Mouse (Mus musculus) myocyte (in vitro differentiated cells): ENCODE results near the gene Ttll1.

ENCODE experiments used
- CEBPB ChIP-seq: IDR thresholded peaks from 2 replicates; pipeline ENCODE4 v1.6.1; 2011; ENCODE audit warnings: mild to moderate bottlenecking, moderate library complexity; ENCODE audit not compliant: poor library complexity, insufficient read depth, severe bottlenecking
- E2F4 ChIP-seq: IDR thresholded peaks from one replicate; pipeline ENCODE4 v1.6.1; 2011; ENCODE audit warnings: mild to moderate bottlenecking, control low read depth, moderate library complexity; ENCODE audit not compliant: insufficient read depth
- MAX ChIP-seq: IDR thresholded peaks from one replicate; pipeline ENCODE4 v1.6.1; 2011; ENCODE audit warnings: low read depth, mild to moderate bottlenecking, control low read depth
- MYOD1 ChIP-seq, 3 experiments: IDR thresholded peaks; one replicate each; pipeline ENCODE4 v1.6.1; 2011; ENCODE audit warnings: control low read depth in 2 of 3, low read depth in 2 of 3, mild to moderate bottlenecking in 2 of 3, moderate library complexity in 1 of 3; ENCODE audit not compliant: insufficient read length in 2 of 3, control insufficient read depth in 1 of 3
- MYOG ChIP-seq, 3 experiments: IDR thresholded peaks; one replicate each; pipeline ENCODE4 v1.6.1; 2011; ENCODE audit warnings: control low read depth in 2 of 3, low read depth in 2 of 3, mild to moderate bottlenecking in 2 of 3; ENCODE audit not compliant: insufficient read length in 2 of 3, control insufficient read depth in 1 of 3, insufficient read depth in 1 of 3
- POLR2A ChIP-seq: IDR thresholded peaks from one replicate; pipeline ENCODE4 v1.6.1; 2011; ENCODE audit warnings: low read depth, mild to moderate bottlenecking, control low read depth, moderate library complexity; ENCODE audit not compliant: insufficient read length
- POLR2AphosphoS2 ChIP-seq: IDR thresholded peaks from one replicate; pipeline ENCODE4 v1.6.1; 2011; ENCODE audit warnings: low read depth, control low read depth; ENCODE audit not compliant: insufficient read length
- REST ChIP-seq: IDR thresholded peaks from one replicate; pipeline ENCODE4 v1.6.1; 2011; ENCODE audit warnings: mild to moderate bottlenecking, control low read depth, moderate library complexity; ENCODE audit not compliant: insufficient read depth, insufficient read length
- SRF ChIP-seq: IDR thresholded peaks from one replicate; pipeline ENCODE4 v1.6.1; 2011; ENCODE audit warnings: low read depth; ENCODE audit not compliant: control insufficient read depth, insufficient read length
- TCF12 ChIP-seq: IDR thresholded peaks from one replicate; pipeline ENCODE4 v1.6.1; 2011; ENCODE audit warnings: mild to moderate bottlenecking, control low read depth; ENCODE audit not compliant: poor library complexity, insufficient read depth, severe bottlenecking
- TCF3 ChIP-seq: IDR thresholded peaks from one replicate; pipeline ENCODE4 v1.6.1; 2011; ENCODE audit warnings: low read depth, control low read depth; ENCODE audit not compliant: insufficient read length
- USF1 ChIP-seq: IDR thresholded peaks from one replicate; pipeline ENCODE4 v1.6.1; 2011; ENCODE audit warnings: low read depth, mild to moderate bottlenecking, control low read depth, moderate library complexity

DNA sequence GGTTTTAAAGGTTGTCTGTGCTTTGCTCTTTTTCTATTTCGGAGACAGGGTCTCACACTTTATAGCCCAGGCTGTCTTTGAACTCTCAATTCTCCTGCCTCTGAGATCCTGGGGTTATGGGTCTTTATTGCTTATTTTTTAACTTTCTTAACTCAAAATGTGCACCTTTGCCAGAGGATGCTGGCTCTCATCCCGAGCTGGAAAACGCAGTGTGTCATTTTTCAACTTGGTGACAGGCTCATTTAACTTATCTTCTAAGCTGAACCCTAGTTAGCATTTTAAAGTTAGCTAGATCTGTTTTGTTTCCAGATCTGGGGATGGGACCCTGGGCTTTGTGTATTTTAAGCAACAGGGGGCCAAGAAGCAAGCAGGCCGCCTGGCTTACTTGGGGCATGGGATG lies 18.2 kb upstream of the Ttll1 start:
- no peak for TF ChIP-seq MYOG (IDR thresholded peaks at IDR 0.05; ENCODE audit: control insufficient read depth in 1 of 3, insufficient read depth in 1 of 3, insufficient read length in 2 of 3, low read depth in 2 of 3)
- no peak for TF ChIP-seq MYOD1 (IDR thresholded peaks at IDR 0.05; ENCODE audit: control insufficient read depth in 1 of 3, insufficient read length in 2 of 3, low read depth in 2 of 3)
- no peak for TF ChIP-seq POLR2A
- no peak for TF ChIP-seq MAX
- no peak for TF ChIP-seq USF1
- no peak for TF ChIP-seq E2F4
- no peak for TF ChIP-seq TCF12
- TF ChIP-seq CEBPB, result no peak
- TF ChIP-seq POLR2AphosphoS2, result no peak
- TF ChIP-seq REST, result no peak
- no peak for TF ChIP-seq TCF3
- no peak for TF ChIP-seq SRF
